Mouse (Mus musculus) gastrocnemius, adult 18-20 months (tissue): Measurements from ENCODE around the gene C1qtnf3. TPM values are rescaled to one million over a fixed set of nuclear protein-coding genes. Genes with fewer than 3 reads are reported as not detected.
"Not testable (repeated sequence)": the region's sequence is repeated elsewhere in the genome, so short reads cannot be mapped to it uniquely, and the experiment has no call there.

Experiments used
- DNase-seq: peaks from one replicate; pipeline ENCODE4 v3.0.0; 2021; ENCODE audit warnings: low spot score
- total RNA-seq, 2 experiments: library from RNA; stranded (reverse); gene quantifications; 2 replicates each; pipeline ENCODE4 v1.2.3; 2021

The C1qtnf3 gene
- total RNA-seq, 2 experiments from 2014 or later: 0.71 to 0.74 TPM

GRCm38 (mm10) chr15:10956706-10957105, 4.6 kb downstream of the C1qtnf3 start:
- DNase-seq: no peak

- DNase-seq: no peak
These were observed 7.3 kb downstream of the C1qtnf3 start for GRCm38 (mm10) chr15:10959277-10960026.

GRCm38 (mm10) chr15:10960267-10960666, 8.1 kb downstream of the C1qtnf3 start:
- DNase-seq: no peak

DNA sequence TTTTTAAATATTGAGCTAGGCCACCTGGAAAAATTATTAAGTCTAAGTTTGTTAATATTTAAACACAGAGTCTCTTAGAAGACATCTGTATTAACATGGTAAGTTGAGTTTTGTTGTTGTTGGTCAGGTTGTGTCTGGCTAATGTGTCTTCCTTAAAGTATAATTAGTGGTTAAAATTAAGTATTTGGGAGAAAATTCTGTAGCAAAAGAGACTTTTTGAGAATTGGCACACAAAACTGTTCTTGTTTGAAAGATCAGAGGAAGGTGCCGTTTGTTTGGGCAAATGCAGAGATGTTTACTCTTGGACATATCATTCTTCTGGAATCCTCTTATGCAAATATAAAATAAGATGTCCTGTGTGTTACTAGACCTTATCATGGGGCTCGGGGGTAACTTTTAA, 10.5 kb downstream of the C1qtnf3 start:
- DNase-seq: no peak

- DNase-seq: no peak
These were observed 17.3 kb downstream of the C1qtnf3 start for GRCm38 (mm10) chr15:10969439-10969838.

GRCm38 (mm10) chr15:10970777-10971176, 18.6 kb downstream of the C1qtnf3 start:
- no peak for DNase-seq

- DNase-seq: no peak
These were observed 25.0 kb downstream of the C1qtnf3 start for GRCm38 (mm10) chr15:10977151-10977550.

GRCm38 (mm10) chr15:10980712-10981111, 28.6 kb downstream of the C1qtnf3 start:
- no peak for DNase-seq

DNA sequence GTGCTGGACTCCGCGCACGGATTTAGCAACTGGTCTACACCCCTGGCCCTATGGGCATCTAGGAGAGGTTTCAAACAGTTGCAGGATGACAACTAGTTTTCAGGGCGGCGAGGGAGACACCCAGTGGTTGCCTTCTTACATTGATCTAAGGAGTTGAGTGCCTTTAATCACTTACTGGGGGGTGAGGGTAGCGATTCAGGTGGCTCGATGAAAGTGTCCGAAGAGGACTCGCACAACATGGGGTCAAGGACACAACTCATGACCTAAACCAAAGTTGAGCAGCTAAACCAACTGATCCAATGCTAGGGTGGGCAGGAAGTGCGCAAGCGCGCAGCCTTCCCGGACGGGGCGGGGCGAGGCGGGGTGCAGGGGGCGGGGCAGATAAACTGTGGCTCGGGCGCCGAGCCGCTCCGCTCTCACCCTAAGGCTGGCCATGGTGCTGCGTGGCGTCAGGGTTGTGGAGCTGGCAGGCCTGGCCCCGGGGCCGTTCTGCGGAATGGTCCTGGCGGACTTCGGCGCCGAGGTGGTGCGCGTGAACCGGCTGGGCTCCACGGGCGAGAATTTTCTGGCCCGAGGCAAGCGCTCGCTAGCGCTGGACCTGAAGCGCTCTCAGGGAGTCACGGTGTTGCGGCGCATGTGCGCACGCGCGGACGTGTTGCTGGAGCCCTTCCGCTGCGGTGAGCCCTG, 29.4 kb downstream of the C1qtnf3 start, which contains the start of gene Amacr:
Gene Amacr, plus strand, starts transcription at position 380 of the 687 bp plus-strand sequence.
- DNase-seq: peak; percentile 87

DNA sequence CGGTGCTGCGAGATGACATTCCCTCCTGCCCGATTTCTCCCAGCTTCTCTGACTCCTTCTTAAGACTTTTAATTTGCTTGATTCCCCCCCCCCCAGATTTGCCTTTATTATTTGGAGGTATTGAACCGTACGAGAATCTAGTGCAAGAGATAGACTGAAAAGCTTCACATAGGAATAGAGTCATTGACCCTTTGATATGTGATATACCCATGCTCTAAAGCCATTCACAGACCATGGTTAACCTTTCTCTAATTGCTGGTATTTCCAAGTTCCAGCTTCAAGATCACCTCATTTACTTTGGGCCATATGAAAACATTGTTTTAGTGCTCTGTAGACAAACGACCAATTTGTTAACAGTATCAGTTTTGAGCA, 29.9 kb downstream of the C1qtnf3 start:
- DNase-seq: no peak

- DNase-seq: no peak
These were observed 33.6 kb downstream of the C1qtnf3 start for GRCm38 (mm10) chr15:10985756-10986155.

GRCm38 (mm10) chr15:10986477-10986876, 34.3 kb downstream of the C1qtnf3 start:
- not testable (repeated sequence) for DNase-seq

- peak; percentile 22 for DNase-seq
These were observed 38.3 kb downstream of the C1qtnf3 start for GRCm38 (mm10) chr15:10990411-10990810.

DNA sequence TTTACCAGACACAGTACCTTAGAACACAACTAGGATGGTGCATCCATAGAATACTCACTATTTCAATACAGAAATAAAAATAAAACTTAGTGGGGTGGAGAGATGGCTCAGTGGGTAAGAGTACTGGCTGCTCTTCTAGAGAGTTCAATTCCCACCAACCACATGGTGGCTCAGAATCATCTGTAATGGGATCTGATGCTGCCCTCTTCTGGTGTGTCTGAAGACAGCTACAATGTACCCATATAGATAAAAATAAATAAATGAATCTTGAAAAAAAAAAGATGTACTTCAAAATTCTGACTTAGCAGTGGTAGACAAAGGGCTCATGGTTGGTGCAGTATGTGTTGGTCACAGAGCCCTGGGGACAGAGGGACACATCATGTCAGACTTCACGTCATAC, 39.4 kb downstream of the C1qtnf3 start:
- no peak for DNase-seq

- no peak for DNase-seq
These were observed 47.7 kb downstream of the C1qtnf3 start for GRCm38 (mm10) chr15:10999832-11000231.

DNA sequence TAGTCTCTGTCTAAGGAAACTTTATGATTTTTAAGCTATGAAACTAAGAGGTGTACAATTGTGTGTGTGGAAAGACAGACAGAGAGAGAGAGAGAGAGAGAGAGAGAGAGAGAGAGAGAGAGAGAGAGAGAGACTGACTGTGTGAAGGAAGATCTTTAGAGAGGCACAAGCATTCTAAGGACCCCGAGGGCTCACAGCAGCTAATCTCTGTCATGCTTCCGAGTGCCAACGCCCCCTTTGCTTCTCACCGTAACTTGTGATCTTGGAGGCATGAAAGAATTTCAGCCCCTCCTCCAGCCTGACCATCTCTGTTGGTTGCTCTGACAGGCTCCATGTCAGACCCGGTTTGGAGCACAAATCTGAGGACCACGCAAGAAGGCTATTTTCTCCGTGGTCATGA, 48.3 kb downstream of the C1qtnf3 start, which contains the start of gene Slc45a2:
Gene Slc45a2, plus strand, starts transcription at position 301 of the 400 bp plus-strand sequence.
- no peak for DNase-seq

DNA sequence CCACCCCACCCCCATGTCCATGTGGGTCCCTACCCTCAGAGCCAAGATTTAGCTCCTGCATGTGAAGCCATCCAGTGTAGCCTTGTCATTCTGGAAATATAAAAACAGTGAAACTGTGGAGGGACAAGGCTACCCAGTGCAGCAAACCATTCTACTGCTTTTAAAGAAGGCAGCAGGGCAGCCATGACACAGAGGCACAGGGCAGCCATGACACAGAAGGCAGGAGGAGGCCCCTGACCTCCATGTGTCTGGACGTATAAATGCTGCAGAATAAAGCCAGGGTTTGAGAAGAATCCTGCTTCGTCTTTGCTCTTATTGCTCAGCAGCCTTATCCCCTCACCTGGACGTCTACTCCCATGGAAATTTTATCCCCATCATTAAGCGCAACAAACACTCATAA, 51.7 kb downstream of the C1qtnf3 start:
- no peak for DNase-seq

DNA sequence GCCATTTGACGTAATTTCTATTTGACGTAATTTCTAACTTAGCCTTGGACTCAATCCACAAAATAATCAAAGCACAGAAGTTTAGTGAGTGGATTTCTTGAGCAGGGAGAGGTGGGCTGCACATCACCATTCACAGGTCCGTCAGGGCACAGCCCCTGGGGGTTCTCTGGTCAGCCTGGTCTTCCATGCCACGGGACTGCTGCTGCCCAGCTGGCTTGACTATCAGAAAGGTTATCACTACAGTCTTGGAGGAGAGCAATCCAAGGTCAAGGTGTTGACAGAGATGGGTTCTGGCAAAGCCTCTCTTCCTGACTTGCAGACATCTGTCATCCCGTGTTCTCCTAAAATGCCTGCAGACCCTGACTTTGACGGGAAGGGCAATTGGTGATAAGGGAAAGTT, 52.5 kb downstream of the C1qtnf3 start:
- DNase-seq: no peak

- no peak for DNase-seq
These were observed 56.6 kb downstream of the C1qtnf3 start for GRCm38 (mm10) chr15:11008756-11009155.

DNA sequence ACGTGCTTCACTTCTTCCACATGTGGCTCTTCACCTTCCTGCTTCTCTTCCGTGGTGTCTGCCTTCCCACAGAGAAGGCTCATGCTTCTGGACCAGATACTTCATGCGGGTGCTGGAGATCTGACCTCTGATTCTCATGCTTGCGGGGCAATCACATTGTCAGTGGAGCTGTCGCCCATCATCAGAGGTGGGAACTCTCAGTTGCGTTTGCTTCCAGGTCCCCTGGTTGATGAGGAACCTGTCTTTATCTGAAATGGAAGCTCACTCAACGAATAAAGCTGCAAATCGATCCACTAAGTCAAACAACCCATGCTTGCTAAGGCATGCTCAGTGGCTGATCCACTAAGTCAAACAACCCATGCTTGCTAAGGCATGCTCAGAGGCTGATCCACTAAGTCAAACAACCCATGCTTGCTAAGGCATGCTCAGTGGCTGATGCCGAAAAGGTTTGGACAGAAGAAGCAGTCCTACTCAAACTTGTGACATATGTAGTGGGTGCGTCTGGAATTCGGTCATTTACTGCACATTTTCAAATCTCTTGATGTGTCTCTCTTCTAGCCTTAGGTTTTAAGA, 58.9 kb downstream of the C1qtnf3 start:
- DNase-seq: no peak

DNA sequence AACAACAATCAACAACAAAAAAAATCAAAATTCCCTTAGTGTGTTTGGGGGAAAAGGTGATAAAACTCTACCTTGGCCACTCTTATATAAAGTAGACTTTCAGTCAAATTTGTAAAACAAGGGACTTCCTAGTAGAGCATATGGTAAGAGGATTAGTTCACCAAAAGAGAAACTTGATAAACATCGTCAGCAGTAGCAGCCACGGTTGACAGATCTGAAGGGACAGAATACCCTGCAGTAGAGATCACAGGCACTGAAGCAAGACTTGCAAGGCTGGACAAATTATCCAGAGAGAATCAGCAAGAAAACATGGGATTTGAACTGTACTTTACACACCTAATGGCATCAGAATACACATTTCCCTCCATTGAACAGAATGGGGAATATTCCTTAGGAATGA, 62.8 kb downstream of the C1qtnf3 start:
- DNase-seq: no peak

DNA sequence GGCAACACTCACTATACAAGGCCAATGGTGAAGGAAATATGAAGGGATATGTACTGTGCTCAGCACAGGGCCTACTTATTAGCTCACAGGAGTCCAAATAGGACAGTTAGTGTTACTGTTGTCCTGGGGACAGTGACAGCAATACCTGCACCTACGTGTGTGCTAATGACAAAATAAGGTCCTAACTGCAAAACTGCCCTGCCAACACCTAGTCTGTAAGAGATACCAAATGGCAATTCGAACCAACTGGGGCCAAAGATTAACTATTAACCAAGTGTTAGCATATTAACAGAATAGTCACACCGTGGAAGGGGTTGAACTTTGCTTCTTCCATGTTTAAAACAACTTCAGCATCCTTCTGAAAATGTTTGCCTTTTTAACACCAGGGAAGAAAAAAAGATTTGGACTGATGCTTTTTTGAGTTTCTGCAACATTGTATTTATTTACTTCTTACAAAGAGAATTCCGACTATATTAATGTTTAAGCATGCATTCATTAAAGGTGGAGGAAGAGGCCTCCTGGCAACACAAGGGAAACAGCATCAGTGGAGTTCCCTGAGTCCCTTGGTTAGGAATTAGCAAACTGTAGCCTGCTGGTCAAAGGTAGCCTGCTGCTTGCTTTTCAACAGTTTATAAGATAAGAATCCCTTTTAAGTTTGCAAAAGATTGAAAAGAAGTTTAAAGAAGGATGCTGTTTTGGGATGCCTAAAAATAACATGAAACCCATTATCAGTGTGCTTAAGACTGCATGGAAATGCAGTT, 74.8 kb downstream of the C1qtnf3 start:
- no peak for DNase-seq
